Mouse (Mus musculus) right cerebral cortex, adult 18-20 months (tissue): ENCODE measurements at regions not wholly inside any gene's neighbourhood (a gene's known extent, or its start where the extent isn't known, plus 50 kb on each side); places are given as distances from the start of the nearest gene placed in this dataset.

Source experiments
- DNase-seq: peaks from one replicate; pipeline ENCODE4 v3.0.0; 2022; ENCODE audit warnings: mixed read lengths

- DNase-seq = no peak
These were observed 144.1 kb downstream of the Klf7 start for GRCm38 (mm10) chr1:63977956-63978355.

DNA sequence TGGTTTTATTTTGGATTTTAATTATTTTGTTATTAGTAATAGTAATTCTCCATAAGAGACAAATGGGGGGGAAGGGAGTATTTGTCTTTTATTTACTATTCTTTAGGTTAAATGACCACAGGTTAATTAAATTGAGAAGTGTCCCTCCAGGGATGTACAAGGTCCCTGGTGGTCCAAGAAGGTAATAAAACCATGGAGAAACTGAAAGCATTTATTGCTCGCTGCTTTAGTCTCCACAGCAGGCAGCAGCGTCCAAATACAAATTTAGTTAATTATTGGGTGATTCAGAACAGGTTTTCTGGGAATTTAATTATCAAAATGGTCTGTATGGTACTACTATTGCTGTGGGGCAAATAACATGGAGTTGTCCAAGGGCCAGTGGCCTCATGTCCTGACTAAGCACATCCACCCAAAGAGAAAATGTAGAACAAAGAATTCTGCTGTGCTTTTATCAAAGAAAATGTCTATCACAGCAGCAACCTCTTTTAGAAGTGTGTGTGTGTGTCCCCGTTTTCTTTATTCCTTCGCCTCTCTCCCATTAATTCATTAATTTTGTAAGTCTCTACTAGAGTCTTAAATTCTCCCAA is 144.7 kb downstream of the Klf7 start:
- no peak for DNase-seq

- no peak for DNase-seq
These were observed 145.2 kb downstream of the Klf7 start for GRCm38 (mm10) chr1:63976862-63977261.

GRCm38 (mm10) chr1:63967849-63968248 is 154.2 kb downstream of the Klf7 start:
- DNase-seq = peak; percentile 12

DNA sequence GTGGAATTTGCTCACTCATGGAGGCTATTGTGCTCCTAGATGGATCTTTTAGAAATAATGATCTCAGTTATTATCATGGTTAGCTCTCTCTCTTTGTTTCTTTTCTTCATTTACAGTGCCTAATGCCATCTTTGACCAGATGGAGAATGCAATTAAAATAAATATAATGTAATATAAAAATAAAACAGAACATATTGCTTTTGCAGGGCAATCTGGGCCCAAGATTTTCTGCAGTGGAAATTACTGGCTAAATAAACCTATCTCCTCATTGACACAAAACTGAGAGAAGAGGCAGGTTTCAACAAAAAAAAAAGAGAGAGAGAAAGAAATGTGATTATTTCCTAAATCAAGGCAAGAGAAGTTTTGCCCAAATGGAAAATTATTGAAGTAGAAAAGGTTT is 156.6 kb downstream of the Klf7 start:
- DNase-seq = no peak

DNA sequence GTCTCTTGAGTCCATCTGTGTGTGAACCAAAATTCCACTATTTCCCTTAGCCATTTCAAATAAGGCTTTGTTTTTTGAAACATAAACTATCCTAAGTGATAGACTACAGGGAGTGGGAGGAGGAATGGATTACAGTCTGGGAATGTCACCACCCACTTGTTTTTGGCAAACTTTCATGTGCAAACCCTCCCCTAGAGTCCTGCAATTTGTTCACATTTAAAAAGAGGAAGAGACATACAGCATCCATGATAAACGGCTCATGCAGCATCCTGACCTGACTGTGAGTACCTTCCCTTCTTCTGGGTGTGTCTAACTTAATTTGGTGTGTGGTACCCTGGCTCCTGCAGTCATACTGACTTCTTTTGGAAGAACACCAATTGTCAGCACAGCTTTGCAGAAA is 157.6 kb downstream of the Klf7 start:
- peak; percentile 57 for DNase-seq

- DNase-seq = no peak
These were observed 166.3 kb downstream of the Klf7 start for GRCm38 (mm10) chr1:63955701-63956355.

GRCm38 (mm10) chr1:63954876-63955513 is 167.1 kb downstream of the Klf7 start:
- DNase-seq = no peak

- no peak for DNase-seq
These were observed 167.9 kb downstream of the Klf7 start for GRCm38 (mm10) chr1:63954172-63954571.

- peak; percentile 70 for DNase-seq
These were observed 168.7 kb downstream of the Klf7 start for GRCm38 (mm10) chr1:63953229-63953883.

GRCm38 (mm10) chr1:63951663-63952062 is 170.4 kb downstream of the Klf7 start:
- no peak for DNase-seq

DNA sequence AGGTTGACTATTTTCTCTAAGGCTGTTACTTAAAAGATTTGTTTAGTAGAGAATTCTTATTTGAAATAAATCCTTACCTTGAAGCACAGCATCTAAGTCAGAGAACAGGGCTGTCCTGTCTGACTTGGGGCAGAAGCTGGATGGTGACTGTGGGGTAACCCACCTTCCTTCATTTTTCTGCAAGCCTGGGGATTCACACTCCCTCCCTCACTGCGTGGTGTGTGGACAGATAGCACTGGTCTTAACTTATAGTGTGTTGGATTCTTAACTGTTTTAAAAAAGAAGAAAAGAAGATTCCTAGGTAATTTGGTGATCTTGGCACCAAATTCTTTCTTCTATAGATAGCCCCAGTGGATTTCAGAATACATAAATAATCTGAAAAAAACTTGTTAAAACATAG is 174.8 kb downstream of the Klf7 start:
- DNase-seq = no peak

GRCm38 (mm10) chr1:63946834-63947233 is 175.2 kb downstream of the Klf7 start:
- no peak for DNase-seq

- no peak for DNase-seq
These were observed 175.7 kb upstream of the 4933402D24Rik start for GRCm38 (mm10) chr1:63944786-63945185.

DNA sequence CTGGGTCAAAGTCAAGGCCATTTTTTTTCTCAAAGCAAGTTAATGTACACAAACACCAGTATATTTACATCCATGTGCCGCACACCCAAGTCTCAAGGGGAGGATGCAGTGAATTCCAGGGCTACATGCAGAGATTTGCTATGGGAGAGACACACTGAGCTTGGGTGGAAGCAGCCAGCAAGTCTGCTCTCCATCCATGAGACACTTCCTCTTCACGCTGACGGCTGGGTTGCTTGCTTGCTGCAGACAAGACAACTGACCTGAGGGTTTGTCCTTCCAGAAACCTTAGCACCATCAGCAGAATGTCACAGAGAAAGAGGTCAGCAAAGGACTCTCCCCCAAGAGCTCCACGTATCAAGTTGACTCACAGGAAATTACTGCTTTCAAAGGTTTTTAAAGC is 169.3 kb upstream of the 4933402D24Rik start:
- DNase-seq = no peak

- DNase-seq = no peak
These were observed 168.4 kb upstream of the 4933402D24Rik start for GRCm38 (mm10) chr1:63937480-63937879.

DNA sequence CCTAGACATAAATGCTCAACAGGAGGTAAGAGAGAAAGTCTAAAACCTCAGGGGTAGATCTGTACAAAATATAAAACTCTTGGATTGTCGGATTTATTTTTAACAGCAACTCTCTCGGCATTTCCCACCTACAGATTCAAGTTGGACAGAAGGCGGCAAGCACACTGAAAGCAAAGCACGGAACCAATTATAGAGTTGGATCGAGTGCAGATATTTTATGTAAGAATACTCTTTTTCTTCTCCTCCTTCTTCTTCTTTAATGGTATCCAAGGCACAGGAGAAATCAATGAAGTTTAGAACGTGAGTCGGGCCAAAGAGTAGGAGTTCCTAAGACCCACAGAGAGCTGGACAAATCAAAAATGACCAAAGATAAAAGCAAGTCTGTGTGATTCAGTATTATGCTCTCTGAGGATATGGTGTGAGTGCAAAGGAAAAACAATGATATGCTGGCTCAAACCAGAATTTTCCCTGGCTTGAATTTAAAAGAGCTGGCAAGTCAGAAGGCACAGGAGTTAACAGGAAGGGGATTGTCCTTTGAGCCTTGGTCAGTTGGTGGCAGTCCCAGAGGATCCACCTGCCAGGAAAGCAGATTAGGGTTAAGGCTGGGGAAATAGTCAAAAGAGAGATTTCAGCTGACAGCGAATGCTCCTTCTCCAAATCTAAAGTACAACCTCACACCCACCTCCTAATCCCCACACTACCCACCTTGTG is 165.7 kb upstream of the 4933402D24Rik start:
- peak; percentile 74 for DNase-seq

DNA sequence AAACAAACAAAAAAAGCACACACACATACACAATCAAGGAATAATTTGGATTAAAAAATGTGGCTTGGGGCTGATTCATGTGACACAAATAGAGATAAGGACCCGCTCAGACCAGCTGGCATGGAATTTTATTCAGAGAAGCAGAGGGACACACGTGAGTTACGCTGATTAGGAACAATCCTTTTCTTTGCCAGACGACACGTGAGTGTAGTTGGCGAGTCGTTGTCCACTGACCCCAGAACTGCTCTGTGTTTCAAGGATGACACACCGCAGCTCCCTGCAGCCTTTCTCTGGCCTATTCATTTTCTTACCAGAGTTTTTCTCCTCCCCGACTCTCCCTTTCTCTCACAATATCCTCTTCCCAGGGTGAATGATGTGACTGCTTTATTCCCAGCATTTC is 163.4 kb upstream of the 4933402D24Rik start:
- no peak for DNase-seq

DNA sequence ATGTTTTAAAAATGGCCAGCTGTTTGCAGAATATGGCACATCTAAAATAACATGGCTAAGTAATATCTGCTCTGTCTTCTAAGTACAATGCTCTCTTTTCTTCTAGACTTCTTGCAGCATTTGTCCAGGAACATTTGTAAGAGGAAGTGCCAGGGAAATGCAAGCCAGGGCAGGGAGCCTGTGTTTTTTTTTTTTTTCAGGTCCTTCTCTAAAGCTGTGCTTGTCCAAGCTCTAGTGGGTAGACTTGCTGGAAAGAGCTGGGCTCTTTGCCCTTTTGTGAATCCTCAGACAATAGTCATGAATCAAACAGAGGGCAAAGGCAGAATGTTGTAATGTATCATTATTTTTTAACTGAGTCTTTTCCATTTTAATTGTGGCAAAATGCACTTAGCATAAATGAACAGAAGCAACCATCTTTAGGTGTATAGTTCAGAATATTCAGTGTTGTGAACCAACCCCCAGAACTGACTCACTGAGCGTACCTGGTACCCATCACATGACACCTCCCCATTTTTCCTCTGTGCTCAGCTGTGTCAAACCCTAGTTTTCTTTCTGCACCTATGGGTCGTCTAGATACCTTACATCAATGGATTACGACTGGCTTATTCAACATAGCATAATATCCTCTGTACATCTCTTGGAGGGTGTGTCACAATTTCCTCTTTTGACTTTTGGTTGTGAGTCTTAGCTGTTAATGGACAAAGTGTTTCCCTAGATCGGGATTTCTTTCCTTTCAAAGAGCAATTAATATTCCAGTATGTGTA is 160.5 kb upstream of the 4933402D24Rik start:
- peak; percentile 19 for DNase-seq

DNA sequence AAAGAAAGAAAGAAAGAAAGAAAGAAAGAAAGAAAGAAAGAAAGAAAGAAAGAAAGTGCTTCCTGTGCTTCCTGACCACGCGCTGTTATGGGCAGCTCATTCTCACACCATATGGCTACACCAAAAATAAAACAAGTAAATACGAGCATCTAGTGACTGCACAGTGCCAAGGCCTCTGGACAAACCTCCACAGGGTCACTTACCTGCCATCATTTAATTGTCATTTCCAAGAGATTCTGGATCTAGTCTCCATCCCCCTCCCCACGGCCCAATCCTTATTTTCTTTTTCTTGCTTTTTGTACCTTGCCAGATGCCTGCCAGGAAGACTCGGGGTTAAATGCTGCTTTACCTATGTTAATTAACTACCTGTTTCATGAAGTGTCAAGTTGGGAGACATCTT is 159.8 kb upstream of the 4933402D24Rik start:
- no peak for DNase-seq

GRCm38 (mm10) chr1:63928361-63928760 is 159.3 kb upstream of the 4933402D24Rik start:
- DNase-seq = no peak

DNA sequence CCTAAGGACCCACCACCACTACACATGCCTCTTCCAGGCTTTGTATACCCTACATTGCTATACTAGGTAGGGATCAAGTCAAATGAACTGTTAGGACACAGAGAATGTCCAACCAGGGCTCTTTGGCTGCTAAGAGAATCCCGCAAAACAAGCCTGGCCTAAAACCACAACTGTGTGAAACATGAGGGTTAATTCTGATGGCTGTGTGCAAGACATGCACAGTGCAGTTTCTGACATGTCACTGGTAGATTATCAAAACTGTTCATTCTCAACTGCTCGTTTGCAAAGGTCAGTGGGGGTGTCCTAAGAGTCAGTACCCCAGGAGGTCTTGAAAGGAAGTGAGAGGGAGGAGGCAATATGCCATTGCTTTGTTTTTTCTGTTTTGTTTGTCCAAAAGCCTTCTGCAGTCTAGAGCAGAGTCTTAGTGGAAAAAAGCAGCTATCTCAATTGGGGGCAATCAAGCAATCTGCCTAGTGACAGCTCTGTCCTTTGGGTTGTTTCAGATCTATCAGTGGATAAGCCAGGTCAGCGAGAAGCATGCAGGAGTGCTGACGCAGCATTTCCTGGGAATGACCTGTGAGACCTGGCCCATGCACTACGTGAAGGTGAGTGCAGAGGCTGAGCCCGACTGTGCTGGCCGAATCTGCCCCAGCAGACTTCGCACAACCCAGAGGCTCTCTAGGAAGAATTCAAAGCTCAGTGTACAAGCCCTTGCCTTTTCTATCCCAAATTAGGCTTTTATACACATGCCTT is 151.3 kb upstream of the 4933402D24Rik start:
- no peak for DNase-seq
